Mouse (Mus musculus): ENCODE data around the gene AL732309.1.

AL732309.1 gene

GRCm38 (mm10) chr2:25246183-25247072 lies at the start of gene AL732309.1:
Gene AL732309.1, minus strand, starts transcription at chr2:25246863.
- TF ChIP-seq GATA4 (IDR thresholded peaks at IDR 0.05; ENCODE audit: insufficient replicate concordance, low read length), result no peak

- no peak for TF ChIP-seq GATA4 (IDR thresholded peaks at IDR 0.05; ENCODE audit: insufficient replicate concordance, low read length)
Observed at GRCm38 (mm10) chr2:25293706-25294105, 47.0 kb upstream of the AL732309.1 start.

GRCm38 (mm10) chr2:25292856-25293255 lies 46.2 kb upstream of the AL732309.1 start:
- TF ChIP-seq GATA4 (IDR thresholded peaks at IDR 0.05; ENCODE audit: insufficient replicate concordance, low read length), result no peak

- no peak for TF ChIP-seq GATA4 (IDR thresholded peaks at IDR 0.05; ENCODE audit: insufficient replicate concordance, low read length)
Observed at GRCm38 (mm10) chr2:25292054-25292544, 45.4 kb upstream of the AL732309.1 start.

GRCm38 (mm10) chr2:25291184-25292053 lies 44.8 kb upstream of the AL732309.1 start:
- no peak for TF ChIP-seq GATA4 (IDR thresholded peaks at IDR 0.05; ENCODE audit: insufficient replicate concordance, low read length)

GRCm38 (mm10) chr2:25290816-25291130 lies 44.1 kb upstream of the AL732309.1 start:
- TF ChIP-seq GATA4 (IDR thresholded peaks at IDR 0.05; ENCODE audit: insufficient replicate concordance, low read length), result no peak

- no peak for TF ChIP-seq GATA4 (IDR thresholded peaks at IDR 0.05; ENCODE audit: insufficient replicate concordance, low read length)
Observed at GRCm38 (mm10) chr2:25290101-25290815, 43.6 kb upstream of the AL732309.1 start.

- TF ChIP-seq GATA4 (IDR thresholded peaks at IDR 0.05; ENCODE audit: insufficient replicate concordance, low read length), result no peak
Observed at GRCm38 (mm10) chr2:25289651-25290050, 43.0 kb upstream of the AL732309.1 start, which contains the start of gene Lrrc26. Gene Lrrc26, plus strand, starts transcription at chr2:25289915.

- no peak for TF ChIP-seq GATA4 (IDR thresholded peaks at IDR 0.05; ENCODE audit: insufficient replicate concordance, low read length)
Observed at GRCm38 (mm10) chr2:25288734-25289345, 42.2 kb upstream of the AL732309.1 start.

- no peak for TF ChIP-seq GATA4 (IDR thresholded peaks at IDR 0.05; ENCODE audit: insufficient replicate concordance, low read length)
Observed at GRCm38 (mm10) chr2:25287927-25288649, 41.4 kb upstream of the AL732309.1 start, which contains the start of gene Tmem210. Gene Tmem210, plus strand, starts transcription at chr2:25288145.

GRCm38 (mm10) chr2:25286837-25287636 lies 40.4 kb upstream of the AL732309.1 start:
- no peak for TF ChIP-seq GATA4 (IDR thresholded peaks at IDR 0.05; ENCODE audit: insufficient replicate concordance, low read length)

- TF ChIP-seq GATA4 (IDR thresholded peaks at IDR 0.05; ENCODE audit: insufficient replicate concordance, low read length), result no peak
Observed at GRCm38 (mm10) chr2:25286314-25286713, 39.7 kb upstream of the AL732309.1 start.

- no peak for TF ChIP-seq GATA4 (IDR thresholded peaks at IDR 0.05; ENCODE audit: insufficient replicate concordance, low read length)
Observed at GRCm38 (mm10) chr2:25285551-25285950, 38.9 kb upstream of the AL732309.1 start.

All from liver, adult (tissue).